Mouse (Mus musculus) heart, embryonic 15.5 days (tissue): ENCODE results near the gene Paqr9. TPM values are rescaled to one million over a fixed set of nuclear protein-coding genes. Genes with fewer than 3 reads are reported as not detected.

Experiments
- ATAC-seq: fragments of 200-750 bp; cut with Nextera tagmentation; replicated peaks from 2 replicates; pipeline ENCODE4 v1.8.0; 2017; ENCODE audit warnings: low read depth, moderate TSS enrichment; ENCODE audit not compliant: insufficient number of reproducible peaks, insufficient read depth, low FRiP score
- H3K27ac ChIP-seq: fragments of 300-500 bp; sonication (generic); 2 replicates; pipeline ENCODE4 v1.5.1; 2015; ENCODE audit warnings: mild to moderate bottlenecking, inconsistent platforms
- H3K27me3 ChIP-seq: fragments of 300-500 bp; sonication (generic); 2 replicates; pipeline ENCODE4 v1.6.1; 2015; ENCODE audit warnings: inconsistent platforms
- H3K36me3 ChIP-seq: fragments of 300-500 bp; sonication (generic); 2 replicates; pipeline ENCODE4 v1.6.1; 2015; ENCODE audit warnings: mild to moderate bottlenecking, inconsistent platforms
- H3K4me1 ChIP-seq: fragments of 300-500 bp; sonication (generic); replicated peaks from 2 replicates; pipeline ENCODE4 v1.6.1; 2015; ENCODE audit warnings: inconsistent platforms
- H3K4me2 ChIP-seq: fragments of 300-500 bp; sonication (generic); 2 replicates; pipeline ENCODE4 v1.6.1; 2015; ENCODE audit warnings: inconsistent platforms, mild to moderate bottlenecking, moderate library complexity
- H3K4me3 ChIP-seq: fragments of 300-500 bp; sonication (generic); 2 replicates; pipeline ENCODE4 v1.5.1; 2015; ENCODE audit warnings: mild to moderate bottlenecking, inconsistent platforms
- H3K9ac ChIP-seq: fragments of 300-500 bp; sonication (generic); 2 replicates; pipeline ENCODE4 v1.6.1; 2015; ENCODE audit warnings: mild to moderate bottlenecking, inconsistent platforms
- H3K9me3 ChIP-seq: fragments of 300-500 bp; sonication (generic); replicated peaks from 2 replicates; pipeline ENCODE4 v1.6.1; 2016; ENCODE audit warnings: inconsistent platforms
- WGBS: fragments of 180-500 bp; shearing (Covaris S2); methylation state at CpG from one replicate; pipeline ENCODE4 v1.1.7; 2015; ENCODE audit warnings: mixed read lengths; 5-methylcytosine and 5-hydroxymethylcytosine counted together
- polyA plus RNA-seq: library from polyadenylated mRNA; unstranded; fragments of >200 nt; fragmentation: Nextera tagmentation; extraction: Ambion mirVana; gene quantifications from 2 replicates; pipeline ENCODE4 v1.2.1, GENCODE M21; 2015

Paqr9 gene
- polyA plus RNA-seq, 1 experiment from 2014 or later, result 0.52 TPM

DNA sequence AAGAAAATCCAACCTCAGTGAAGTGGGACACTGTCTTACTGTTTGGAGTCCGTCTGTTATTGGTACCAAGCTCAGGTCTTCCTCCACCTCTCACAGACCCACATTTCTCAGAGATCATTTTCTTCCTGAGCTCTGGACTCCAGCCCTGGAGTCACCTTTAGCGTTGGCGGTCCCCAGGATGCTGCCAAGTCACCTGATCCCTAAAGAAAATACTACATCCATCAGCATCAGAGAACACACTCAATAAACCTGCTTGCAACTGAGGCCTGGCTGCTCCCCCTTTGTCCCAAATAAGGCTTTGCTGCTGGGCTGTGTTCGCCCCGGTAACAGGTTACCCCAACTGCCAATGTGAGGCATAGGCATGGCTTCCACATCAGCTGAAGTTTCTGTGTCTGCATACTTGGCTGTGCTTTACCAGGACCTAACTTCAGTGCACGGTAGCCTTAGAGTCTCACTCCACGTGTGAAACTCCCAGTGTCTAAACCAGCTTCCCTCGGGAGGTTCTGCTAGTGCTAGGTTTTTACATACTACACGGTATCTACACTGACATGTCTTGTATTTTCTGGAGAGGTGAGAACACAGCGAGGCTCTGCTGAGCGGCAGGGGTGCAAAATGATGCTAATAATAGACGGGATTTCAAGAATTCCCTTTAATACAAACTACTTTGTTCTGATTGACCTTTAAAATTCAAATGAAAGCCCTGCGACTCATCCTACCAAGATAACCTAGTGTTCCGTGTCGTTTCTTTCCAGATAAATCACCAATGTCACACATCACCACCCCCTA lies 9.6 kb upstream of the Paqr9 start:
- Histone ChIP-seq H3K4me1 (peaks cover 18% of the 10 kb centered on the region), H3K27me3 (peaks cover 5% of the 10 kb centered on the region; the same call in 1 of the 2 replicates), H3K4me2 (peak overlapping the region; percentile 30), H3K4me3 (no peak overlapping the region), H3K9me3 (no peaks in the 10 kb centered on the region), H3K27ac (peak overlapping the region; percentile 69), H3K9ac (no peak overlapping the region), H3K36me3 (no peaks in the 10 kb centered on the region)
- 45% methylated on average over 15 of the region's 15 CpGs for WGBS
- no peak for ATAC-seq

DNA sequence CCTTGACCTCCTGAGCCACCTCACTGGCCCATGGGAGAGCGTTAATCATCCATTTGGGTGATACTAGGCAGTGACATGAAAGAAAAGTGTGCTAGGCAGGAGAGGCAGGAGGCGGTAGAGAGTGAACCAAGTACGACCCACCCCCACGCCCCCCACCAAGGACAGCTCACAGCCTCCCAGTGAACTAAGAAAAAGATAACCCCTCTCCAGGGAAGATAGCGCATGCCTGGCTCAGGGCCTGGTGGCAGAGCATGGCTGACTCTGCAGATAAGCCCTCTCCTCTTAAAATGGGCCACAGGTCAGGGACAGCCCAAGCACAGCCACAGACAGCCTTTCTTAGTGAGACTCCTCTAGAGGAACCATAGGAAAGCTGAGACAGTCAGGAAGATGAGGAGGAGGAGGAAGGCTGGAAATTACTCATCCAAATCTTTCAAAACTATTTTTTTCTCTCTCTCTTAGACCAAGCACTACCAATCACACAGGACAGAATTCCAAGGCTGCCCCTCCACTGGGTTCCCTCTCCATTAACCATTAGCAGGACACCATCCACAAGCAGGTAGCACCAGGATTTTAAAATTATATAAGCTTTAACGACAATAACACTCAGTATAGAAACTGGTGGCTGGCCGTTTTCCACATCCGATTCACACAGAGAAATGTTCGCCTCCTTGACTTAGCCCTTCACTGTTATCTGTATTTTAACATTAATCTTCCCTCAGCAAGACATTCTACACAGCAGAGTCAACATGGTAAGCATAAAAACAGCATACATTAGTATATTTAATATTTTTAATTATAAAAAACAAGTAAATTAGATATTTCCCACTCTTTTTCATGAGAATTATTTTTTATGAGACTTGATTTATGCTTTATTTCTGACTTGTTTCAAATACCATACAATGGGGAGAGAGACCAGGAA lies 8.3 kb upstream of the Paqr9 start:
- Histone ChIP-seq H3K9me3 (no peaks in the 10 kb centered on the region), H3K27ac (peak overlapping the region; percentile 69), H3K27me3 (peaks cover 14% of the 10 kb centered on the region), H3K9ac (no peak overlapping the region), H3K4me1 (peaks cover 18% of the 10 kb centered on the region), H3K36me3 (no peaks in the 10 kb centered on the region), H3K4me2 (peak overlapping the region; percentile 30), H3K4me3 (no peak overlapping the region)
- WGBS, result 39% methylated on average over 9 of the region's 9 CpGs
- peak; percentile 83; the same call in 1 of the 2 replicates for ATAC-seq

DNA sequence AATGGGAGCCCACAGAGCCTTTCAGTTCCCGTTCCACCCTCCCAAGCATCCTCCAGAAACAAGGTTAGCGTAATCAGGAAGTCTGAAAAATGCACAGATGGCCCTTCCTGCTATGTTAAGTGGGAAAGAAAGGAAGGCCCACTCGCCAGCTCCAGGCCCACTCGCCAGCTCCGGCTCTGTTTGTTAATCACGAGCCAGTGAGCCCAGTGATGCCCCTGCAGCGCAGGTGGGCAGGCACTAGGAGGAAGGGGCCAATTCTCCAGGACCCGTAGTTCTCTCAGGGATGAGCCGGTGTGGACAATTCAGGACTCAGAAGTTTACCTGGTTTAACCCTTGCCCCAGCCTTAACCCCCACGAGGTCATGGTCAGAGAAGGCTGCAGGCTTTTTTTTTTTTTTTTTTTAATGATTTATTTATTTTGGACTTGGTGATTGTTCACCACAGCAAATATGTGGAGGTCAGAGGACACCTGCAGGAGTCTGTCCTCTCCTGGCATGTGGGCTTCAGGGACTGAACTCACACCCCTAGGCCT lies 7.2 kb upstream of the Paqr9 start:
- no peak overlapping the region for H3K9ac ChIP-seq
- H3K4me3 ChIP-seq, result no peak overlapping the region
- H3K27ac ChIP-seq, result no peak overlapping the region
- peaks cover 18% of the 10 kb centered on the region for H3K4me1 ChIP-seq
- WGBS, result 76% methylated on average over 10 of the region's 10 CpGs
- no peak overlapping the region for H3K4me2 ChIP-seq
- no peak for ATAC-seq
- H3K36me3 ChIP-seq, result no peaks in the 10 kb centered on the region
- no peaks in the 10 kb centered on the region for H3K9me3 ChIP-seq
- H3K27me3 ChIP-seq, result peaks cover 25% of the 10 kb centered on the region

DNA sequence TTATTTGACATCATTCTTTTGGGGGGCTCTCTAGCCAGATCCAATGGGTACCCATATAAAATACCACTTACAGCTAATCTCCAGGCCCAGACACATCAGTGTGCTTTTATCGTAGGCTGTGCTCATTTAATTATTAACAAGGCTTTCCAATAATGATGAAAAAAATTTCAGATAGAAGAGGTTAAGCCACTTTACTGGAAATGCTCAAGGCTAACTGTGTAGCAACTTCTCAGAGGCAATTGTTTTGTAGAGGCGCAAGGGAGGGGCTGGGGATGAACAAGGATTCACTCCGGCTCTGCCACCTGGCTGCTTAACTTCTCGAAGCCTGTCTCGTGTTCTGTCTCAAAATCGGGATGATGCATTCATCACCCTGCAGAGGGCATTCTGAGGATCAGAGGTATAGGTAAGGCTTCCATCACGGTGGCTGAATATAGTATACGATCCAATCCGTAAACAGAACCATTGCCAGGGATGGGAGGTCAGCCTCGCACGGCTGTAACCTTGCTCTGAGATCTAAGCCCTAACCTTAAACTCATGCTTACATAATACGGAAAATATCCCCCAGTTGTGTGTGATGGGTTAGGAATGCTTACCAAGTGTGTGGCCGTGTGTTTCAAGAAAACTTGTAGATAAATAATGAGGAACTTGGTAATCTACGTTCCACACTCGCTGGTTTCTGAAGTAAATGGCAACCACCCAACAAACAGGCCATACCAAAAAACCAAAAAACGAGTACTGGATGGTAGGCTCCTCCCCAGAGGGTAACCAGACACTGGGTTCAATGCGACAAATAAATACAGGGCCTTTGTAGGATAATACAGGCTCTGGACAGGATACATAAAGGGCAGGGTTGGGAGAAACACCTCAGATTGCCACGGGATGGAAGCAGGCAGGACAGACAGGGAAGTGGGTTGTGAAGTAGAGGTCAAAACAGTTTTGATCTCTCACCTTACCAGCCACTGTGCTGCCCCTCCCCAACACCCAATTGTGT lies 4.9 kb upstream of the Paqr9 start:
- H3K4me1 ChIP-seq, result peaks cover 25% of the 10 kb centered on the region
- 79% methylated on average over 18 of the region's 18 CpGs for WGBS
- no peak overlapping the region for H3K9ac ChIP-seq
- no peak overlapping the region for H3K4me3 ChIP-seq
- no peak overlapping the region for H3K4me2 ChIP-seq
- peaks cover 45% of the 10 kb centered on the region for H3K27me3 ChIP-seq
- no peaks in the 10 kb centered on the region for H3K36me3 ChIP-seq
- no peak overlapping the region for H3K27ac ChIP-seq
- H3K9me3 ChIP-seq, result no peaks in the 10 kb centered on the region
- ATAC-seq, result no peak

DNA sequence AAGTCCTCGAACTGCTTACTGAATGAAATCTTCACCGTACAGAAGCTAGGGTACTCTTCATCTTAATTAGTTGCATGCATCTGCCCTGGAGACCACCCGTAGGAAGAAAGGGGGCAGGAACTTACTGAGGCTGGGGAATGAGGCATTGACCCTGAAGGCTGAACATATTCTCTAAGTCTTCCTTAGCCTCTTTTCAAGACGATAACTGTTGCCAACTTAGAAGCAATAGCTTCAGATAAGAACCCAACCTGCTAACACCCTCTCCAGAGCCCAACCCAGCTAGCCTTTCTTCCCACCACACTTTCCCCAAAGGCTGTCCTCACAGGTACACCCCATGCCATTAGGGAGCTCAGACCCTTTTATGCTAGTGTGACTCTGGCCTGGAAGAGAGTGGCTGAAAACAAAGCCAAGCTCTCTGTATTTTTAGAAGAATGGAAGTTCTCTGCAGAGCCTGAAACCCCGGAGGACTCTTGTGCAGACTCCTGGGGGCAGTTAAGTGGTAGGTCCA lies 4.2 kb upstream of the Paqr9 start:
- no peak overlapping the region for H3K27ac ChIP-seq
- no peaks in the 10 kb centered on the region for H3K36me3 ChIP-seq
- WGBS, result 63% methylated on average over 5 of the region's 5 CpGs
- no peak overlapping the region for H3K9ac ChIP-seq
- peaks cover 23% of the 10 kb centered on the region for H3K4me1 ChIP-seq
- H3K4me2 ChIP-seq, result no peak overlapping the region
- peaks cover 52% of the 10 kb centered on the region for H3K27me3 ChIP-seq
- no peak overlapping the region for H3K4me3 ChIP-seq
- no peaks in the 10 kb centered on the region for H3K9me3 ChIP-seq
- ATAC-seq, result no peak

DNA sequence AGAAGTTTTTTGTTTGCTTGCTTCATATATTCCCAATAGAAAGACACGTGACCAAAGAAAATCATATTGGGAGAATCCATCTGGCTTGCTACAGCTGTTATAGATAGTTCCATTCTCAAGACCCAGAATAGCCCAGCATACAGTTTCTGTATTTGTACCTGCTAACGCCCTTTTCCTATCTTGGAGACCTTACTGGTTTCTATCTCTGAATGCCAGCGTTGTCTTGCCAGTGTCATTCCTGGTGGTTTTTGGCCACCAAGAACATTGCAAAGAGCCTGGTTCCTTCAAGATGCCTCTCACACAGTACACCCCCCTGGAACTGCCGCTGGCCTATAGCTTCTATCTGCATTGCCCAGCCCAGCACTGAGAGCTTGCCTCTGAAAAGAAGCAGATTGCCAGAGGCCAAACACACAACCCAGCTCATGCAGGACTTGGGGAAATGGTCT lies 3.4 kb upstream of the Paqr9 start:
- H3K4me2 ChIP-seq, result no peak overlapping the region
- peaks cover 60% of the 10 kb centered on the region for H3K27me3 ChIP-seq

DNA sequence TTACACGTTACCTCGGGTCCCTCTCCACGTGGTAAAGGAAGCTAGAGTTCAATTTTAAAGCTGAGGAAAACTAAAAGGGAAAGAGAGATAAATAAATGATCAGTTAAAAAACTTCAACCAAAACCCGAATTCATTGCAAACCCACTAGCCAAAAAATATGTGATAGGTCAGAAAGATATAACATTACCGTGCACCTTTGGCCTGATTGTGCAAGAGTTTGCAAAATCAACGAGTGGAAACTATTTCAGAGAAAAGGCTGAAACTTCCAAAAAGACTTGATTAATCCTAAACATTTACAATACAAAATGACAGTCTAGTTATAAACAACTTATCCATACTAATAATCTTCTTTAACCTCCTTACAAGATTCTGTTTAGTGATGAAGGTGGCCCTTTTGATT lies 1.7 kb upstream of the Paqr9 start:
- Histone ChIP-seq H3K4me2 (no peak overlapping the region), H3K27me3 (peaks cover 77% of the 10 kb centered on the region), H3K36me3 (no peaks in the 10 kb centered on the region), H3K9ac (no peak overlapping the region), H3K4me3 (no peak overlapping the region), H3K27ac (no peak overlapping the region), H3K9me3 (no peaks in the 10 kb centered on the region), H3K4me1 (peaks cover 16% of the 10 kb centered on the region)
- ATAC-seq, result no peak
- 65% methylated on average over 6 of the region's 6 CpGs for WGBS

More for the DNA sequence above, 3.4 kb upstream of the Paqr9 start:
- Histone ChIP-seq H3K4me1 (peaks cover 22% of the 10 kb centered on the region), H3K9ac (no peak overlapping the region), H3K9me3 (no peaks in the 10 kb centered on the region), H3K4me3 (no peak overlapping the region), H3K36me3 (no peaks in the 10 kb centered on the region), H3K27ac (no peak overlapping the region)
- 79% methylated on average over 4 of the region's 4 CpGs for WGBS
- no peak for ATAC-seq

DNA sequence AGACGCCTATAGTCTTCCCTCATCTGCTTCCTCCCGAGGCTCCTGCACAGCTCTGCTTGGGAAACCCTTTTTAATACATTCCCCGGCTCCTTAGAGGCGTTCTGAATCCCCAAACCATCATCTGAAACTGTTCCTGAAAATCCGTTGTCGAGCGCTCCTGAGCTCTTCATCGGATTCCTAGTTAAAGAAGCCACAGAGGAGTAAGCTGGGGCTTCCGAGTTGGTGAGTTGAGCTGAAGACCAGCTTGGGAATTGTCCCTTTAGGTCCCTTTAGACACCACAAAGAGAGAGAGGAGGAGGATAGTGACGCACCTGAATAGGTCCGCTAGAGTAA lies 765 bp upstream of the Paqr9 start:
- peaks cover 81% of the 10 kb centered on the region for H3K27me3 ChIP-seq
- WGBS, result 12% methylated on average over 11 of the region's 11 CpGs

DNA sequence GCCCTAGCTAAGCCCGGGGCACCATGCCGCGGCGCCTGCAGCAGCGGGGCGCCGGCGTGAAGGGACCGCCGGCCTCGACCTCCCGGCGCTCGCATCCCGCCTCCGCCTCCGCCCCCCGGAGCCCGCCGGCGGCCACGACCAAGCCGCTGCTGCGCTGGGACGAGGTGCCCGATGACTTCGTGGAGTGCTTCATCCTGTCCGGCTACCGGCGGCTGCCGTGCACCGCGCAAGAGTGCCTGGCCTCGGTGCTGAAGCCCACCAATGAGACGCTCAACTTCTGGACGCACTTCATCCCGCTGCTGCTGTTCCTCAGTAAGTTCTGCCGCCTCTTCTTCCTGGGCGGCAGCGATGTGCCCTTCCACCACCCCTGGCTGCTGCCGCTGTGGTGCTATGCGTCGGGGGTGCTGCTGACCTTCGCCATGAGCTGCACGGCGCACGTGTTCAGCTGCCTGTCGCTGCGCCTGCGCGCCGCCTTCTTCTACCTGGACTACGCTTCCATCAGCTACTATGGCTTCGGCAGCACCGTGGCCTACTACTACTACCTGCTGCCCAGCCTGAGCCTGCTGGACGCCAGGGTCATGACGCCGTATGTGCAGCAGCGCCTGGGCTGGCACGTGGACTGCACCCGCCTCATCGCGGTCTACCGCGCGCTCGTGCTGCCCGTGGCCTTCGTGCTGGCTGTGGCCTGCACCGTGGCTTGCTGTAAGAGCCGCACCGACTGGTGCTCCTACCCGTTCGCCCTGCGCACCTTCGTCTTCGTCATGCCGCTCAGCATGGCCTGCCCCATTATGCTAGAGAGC lies 679 bp downstream of the Paqr9 start:
- Histone ChIP-seq H3K27me3 (peaks cover 79% of the 10 kb centered on the region), H3K9ac (peak overlapping the region; percentile 54)
- peak; percentile 56 for ATAC-seq

More for the DNA sequence above, 765 bp upstream of the Paqr9 start:
- ATAC-seq, result no peak
- no peaks in the 10 kb centered on the region for H3K36me3 ChIP-seq
- H3K9me3 ChIP-seq, result no peaks in the 10 kb centered on the region
- no peak overlapping the region for H3K27ac ChIP-seq
- no peak overlapping the region for H3K9ac ChIP-seq
- H3K4me2 ChIP-seq, result peak overlapping the region; percentile 98
- H3K4me3 ChIP-seq, result peak overlapping the region; percentile 64
- peaks cover 16% of the 10 kb centered on the region for H3K4me1 ChIP-seq

DNA sequence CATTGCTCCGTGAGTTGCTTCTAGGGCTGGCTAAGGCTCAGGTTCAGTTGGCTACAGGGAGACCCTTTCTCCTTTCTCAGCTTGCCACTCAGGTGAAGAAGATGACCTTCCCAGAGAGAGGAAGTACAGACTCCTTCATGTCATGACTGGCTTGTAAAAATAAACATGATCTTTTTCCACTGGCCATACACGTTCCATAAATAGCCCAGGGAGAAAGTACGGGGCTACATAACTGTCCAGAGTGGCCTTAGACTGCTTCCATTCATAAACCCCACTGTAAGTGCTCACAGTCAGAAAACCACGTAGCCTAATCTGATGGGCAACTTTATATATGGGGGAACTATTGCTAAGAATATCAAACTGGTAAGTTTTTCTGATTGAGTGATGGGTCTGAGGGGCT lies 4.6 kb downstream of the Paqr9 start:
- peaks cover 44% of the 10 kb centered on the region for H3K27me3 ChIP-seq
- H3K4me1 ChIP-seq, result peaks cover 19% of the 10 kb centered on the region
- ATAC-seq, result no peak; the same call in 1 of the 2 replicates
- H3K27ac ChIP-seq, result no peak overlapping the region; the same call in 1 of the 2 replicates
- no peak overlapping the region for H3K9ac ChIP-seq
- no peaks in the 10 kb centered on the region for H3K36me3 ChIP-seq
- no peak overlapping the region for H3K4me2 ChIP-seq
- WGBS, result 28% methylated on average over 4 of the region's 4 CpGs
- H3K4me3 ChIP-seq, result no peak overlapping the region
- no peaks in the 10 kb centered on the region for H3K9me3 ChIP-seq

More for the DNA sequence above, 679 bp downstream of the Paqr9 start:
- peak overlapping the region; percentile 64 for H3K4me3 ChIP-seq
- 12% methylated on average over 78 of the region's 78 CpGs for WGBS
- no peaks in the 10 kb centered on the region for H3K36me3 ChIP-seq
- H3K4me1 ChIP-seq, result peaks cover 24% of the 10 kb centered on the region
- H3K9me3 ChIP-seq, result no peaks in the 10 kb centered on the region
- peak overlapping the region; percentile 98 for H3K4me2 ChIP-seq
- H3K27ac ChIP-seq, result no peak overlapping the region
